Mouse (Mus musculus): ENCODE measurements at regions not wholly inside any gene's neighbourhood (a gene's known extent, or its start where the extent isn't known, plus 50 kb on each side); places are given as distances from the start of the nearest gene placed in this dataset.

GRCm38 (mm10) chr3:41408423-41408820 lies 147.1 kb upstream of the Jade1 start:
- H3K9ac ChIP-seq (ENCODE audit: low read depth, poor library complexity, severe bottlenecking) = no peak overlapping the region

GRCm38 (mm10) chr3:41407988-41408387 lies 147.5 kb upstream of the Jade1 start:
- Histone ChIP-seq H3K27me3 (ENCODE audit: control insufficient read depth, insufficient read depth, low read length, poor library complexity, severe bottlenecking) (no peaks in the 10 kb centered on the region), H3K4me3 (ENCODE audit: low read depth, low read length) (no peak overlapping the region), H3K9me3 (replicated peaks; ENCODE audit: control insufficient read depth, insufficient read depth, low read length, poor library complexity, severe bottlenecking) (no peaks in the 10 kb centered on the region), H3K4me1 (ENCODE audit: control insufficient read depth, insufficient read depth, low read length) (peaks cover 2% of the 10 kb centered on the region), H3K27ac (ENCODE audit: insufficient read depth, low read length) (no peak overlapping the region), H3K9ac (ENCODE audit: low read depth, poor library complexity, severe bottlenecking) (no peak overlapping the region), H3K36me3 (ENCODE audit: control insufficient read depth, insufficient read depth, low read length, poor library complexity, severe bottlenecking) (no peaks in the 10 kb centered on the region)
- TF ChIP-seq POLR2A (IDR thresholded peaks at IDR 0.05; ENCODE audit: insufficient read depth, low read length) (no peak), CTCF (IDR thresholded peaks at IDR 0.05; ENCODE audit: low read depth, low read length) (no peak), EP300 (IDR thresholded peaks at IDR 0.05; ENCODE audit: insufficient read depth, low read depth, low read length) (no peak)

More at GRCm38 (mm10) chr3:41408423-41408820, 147.1 kb upstream of the Jade1 start:
- Histone ChIP-seq H3K4me3 (ENCODE audit: low read depth, low read length) (no peak overlapping the region), H3K9me3 (replicated peaks; ENCODE audit: control insufficient read depth, insufficient read depth, low read length, poor library complexity, severe bottlenecking) (no peaks in the 10 kb centered on the region), H3K27ac (ENCODE audit: insufficient read depth, low read length) (no peak overlapping the region), H3K36me3 (ENCODE audit: control insufficient read depth, insufficient read depth, low read length, poor library complexity, severe bottlenecking) (no peaks in the 10 kb centered on the region), H3K27me3 (ENCODE audit: control insufficient read depth, insufficient read depth, low read length, poor library complexity, severe bottlenecking) (no peaks in the 10 kb centered on the region), H3K4me1 (ENCODE audit: control insufficient read depth, insufficient read depth, low read length) (peaks cover 2% of the 10 kb centered on the region)
- TF ChIP-seq CTCF (IDR thresholded peaks at IDR 0.05; ENCODE audit: low read depth, low read length) (no peak), EP300 (IDR thresholded peaks at IDR 0.05; ENCODE audit: insufficient read depth, low read depth, low read length) (no peak), POLR2A (IDR thresholded peaks at IDR 0.05; ENCODE audit: insufficient read depth, low read length) (no peak)

GRCm38 (mm10) chr3:41407520-41407919 lies 148.0 kb upstream of the Jade1 start:
- H3K27me3 ChIP-seq (ENCODE audit: control insufficient read depth, insufficient read depth, low read length, poor library complexity, severe bottlenecking) = no peaks in the 10 kb centered on the region
- H3K4me3 ChIP-seq (ENCODE audit: low read depth, low read length) = no peak overlapping the region
- H3K9ac ChIP-seq (ENCODE audit: low read depth, poor library complexity, severe bottlenecking) = no peak overlapping the region
- H3K27ac ChIP-seq (ENCODE audit: insufficient read depth, low read length) = no peak overlapping the region
- TF ChIP-seq CTCF (IDR thresholded peaks at IDR 0.05; ENCODE audit: low read depth, low read length) = no peak
- TF ChIP-seq POLR2A (IDR thresholded peaks at IDR 0.05; ENCODE audit: insufficient read depth, low read length) = no peak
- TF ChIP-seq EP300 (IDR thresholded peaks at IDR 0.05; ENCODE audit: insufficient read depth, low read depth, low read length) = no peak
- H3K9me3 ChIP-seq (replicated peaks; ENCODE audit: control insufficient read depth, insufficient read depth, low read length, poor library complexity, severe bottlenecking) = no peaks in the 10 kb centered on the region
- no peaks in the 10 kb centered on the region for H3K36me3 ChIP-seq (ENCODE audit: control insufficient read depth, insufficient read depth, low read length, poor library complexity, severe bottlenecking)
- H3K4me1 ChIP-seq (ENCODE audit: control insufficient read depth, insufficient read depth, low read length) = no peaks in the 10 kb centered on the region

GRCm38 (mm10) chr3:41401881-41402280 lies 153.7 kb upstream of the Jade1 start:
- H3K9ac ChIP-seq (ENCODE audit: low read depth, poor library complexity, severe bottlenecking) = no peak overlapping the region
- no peaks in the 10 kb centered on the region for H3K4me1 ChIP-seq (ENCODE audit: control insufficient read depth, insufficient read depth, low read length)
- no peaks in the 10 kb centered on the region for H3K9me3 ChIP-seq (replicated peaks; ENCODE audit: control insufficient read depth, insufficient read depth, low read length, poor library complexity, severe bottlenecking)
- no peaks in the 10 kb centered on the region for H3K36me3 ChIP-seq (ENCODE audit: control insufficient read depth, insufficient read depth, low read length, poor library complexity, severe bottlenecking)
- H3K27me3 ChIP-seq (ENCODE audit: control insufficient read depth, insufficient read depth, low read length, poor library complexity, severe bottlenecking) = no peaks in the 10 kb centered on the region
- H3K27ac ChIP-seq (ENCODE audit: insufficient read depth, low read length) = no peak overlapping the region
- TF ChIP-seq POLR2A (IDR thresholded peaks at IDR 0.05; ENCODE audit: insufficient read depth, low read length) (no peak), CTCF (IDR thresholded peaks at IDR 0.05; ENCODE audit: low read depth, low read length) (no peak), EP300 (IDR thresholded peaks at IDR 0.05; ENCODE audit: insufficient read depth, low read depth, low read length) (no peak)
- H3K4me3 ChIP-seq (ENCODE audit: low read depth, low read length) = no peak overlapping the region

GRCm38 (mm10) chr3:41389868-41390267 lies 165.7 kb upstream of the Jade1 start:
- H3K9ac ChIP-seq (ENCODE audit: low read depth, poor library complexity, severe bottlenecking) = no peak overlapping the region
- no peaks in the 10 kb centered on the region for H3K36me3 ChIP-seq (ENCODE audit: control insufficient read depth, insufficient read depth, low read length, poor library complexity, severe bottlenecking)
- H3K27me3 ChIP-seq (ENCODE audit: control insufficient read depth, insufficient read depth, low read length, poor library complexity, severe bottlenecking) = no peaks in the 10 kb centered on the region
- no peak overlapping the region for H3K27ac ChIP-seq (ENCODE audit: insufficient read depth, low read length)
- no peak for TF ChIP-seq CTCF (IDR thresholded peaks at IDR 0.05; ENCODE audit: low read depth, low read length)
- no peak for TF ChIP-seq POLR2A (IDR thresholded peaks at IDR 0.05; ENCODE audit: insufficient read depth, low read length)
- no peak for TF ChIP-seq EP300 (IDR thresholded peaks at IDR 0.05; ENCODE audit: insufficient read depth, low read depth, low read length)
- H3K4me3 ChIP-seq (ENCODE audit: low read depth, low read length) = no peak overlapping the region
- H3K9me3 ChIP-seq (replicated peaks; ENCODE audit: control insufficient read depth, insufficient read depth, low read length, poor library complexity, severe bottlenecking) = no peaks in the 10 kb centered on the region
- no peaks in the 10 kb centered on the region for H3K4me1 ChIP-seq (ENCODE audit: control insufficient read depth, insufficient read depth, low read length)

- Histone ChIP-seq H3K9me3 (replicated peaks; ENCODE audit: control insufficient read depth, insufficient read depth, low read length, poor library complexity, severe bottlenecking) (no peaks in the 10 kb centered on the region), H3K4me3 (ENCODE audit: low read depth, low read length) (no peak overlapping the region), H3K9ac (ENCODE audit: low read depth, poor library complexity, severe bottlenecking) (no peak overlapping the region), H3K4me1 (ENCODE audit: control insufficient read depth, insufficient read depth, low read length) (no peaks in the 10 kb centered on the region), H3K27me3 (ENCODE audit: control insufficient read depth, insufficient read depth, low read length, poor library complexity, severe bottlenecking) (no peaks in the 10 kb centered on the region), H3K36me3 (ENCODE audit: control insufficient read depth, insufficient read depth, low read length, poor library complexity, severe bottlenecking) (no peaks in the 10 kb centered on the region), H3K27ac (ENCODE audit: insufficient read depth, low read length) (no peak overlapping the region)
- TF ChIP-seq CTCF (IDR thresholded peaks at IDR 0.05; ENCODE audit: low read depth, low read length) (no peak), POLR2A (IDR thresholded peaks at IDR 0.05; ENCODE audit: insufficient read depth, low read length) (no peak), EP300 (IDR thresholded peaks at IDR 0.05; ENCODE audit: insufficient read depth, low read depth, low read length) (no peak)
Measured at GRCm38 (mm10) chr3:41387469-41388212, 167.9 kb upstream of the Jade1 start.
